Mouse (Mus musculus): ENCODE measurements at regions not wholly inside any gene's neighbourhood (a gene's known extent, or its start where the extent isn't known, plus 50 kb on each side); places are given as distances from the start of the nearest gene placed in this dataset.

GRCm38 (mm10) chr19:44626261-44626660, 63.6 kb downstream of the Hif1an start:
- DNase-seq (ENCODE audit: low spot score): no peak

GRCm38 (mm10) chr19:44629705-44630104, 67.1 kb downstream of the Hif1an start:
- DNase-seq (ENCODE audit: low spot score): no peak

- no peak for DNase-seq (ENCODE audit: low spot score)
Observed at GRCm38 (mm10) chr19:44631356-44632007, 68.8 kb downstream of the Hif1an start.

GRCm38 (mm10) chr19:44637145-44637719, 74.6 kb downstream of the Hif1an start:
- DNase-seq (ENCODE audit: low spot score): no peak

- DNase-seq (ENCODE audit: low spot score): no peak
Observed at GRCm38 (mm10) chr19:44640021-44640420, 77.4 kb downstream of the Hif1an start.

GRCm38 (mm10) chr19:44640551-44640950, 77.9 kb downstream of the Hif1an start:
- no peak for DNase-seq (ENCODE audit: low spot score)

- no peak for DNase-seq (ENCODE audit: low spot score)
Observed at GRCm38 (mm10) chr19:44642294-44642693, 79.6 kb downstream of the Hif1an start.

- no peak for DNase-seq (ENCODE audit: low spot score)
Observed at GRCm38 (mm10) chr19:44644376-44644775, 81.7 kb downstream of the Hif1an start.

GRCm38 (mm10) chr19:44644929-44645328, 82.3 kb downstream of the Hif1an start:
- no peak for DNase-seq (ENCODE audit: low spot score)

- no peak for DNase-seq (ENCODE audit: low spot score)
Observed at GRCm38 (mm10) chr19:44646548-44646947, 83.9 kb downstream of the Hif1an start.

GRCm38 (mm10) chr19:44649206-44649605, 86.6 kb downstream of the Hif1an start:
- DNase-seq (ENCODE audit: low spot score): no peak

GRCm38 (mm10) chr19:44650841-44651240, 88.2 kb downstream of the Hif1an start:
- no peak for DNase-seq (ENCODE audit: low spot score)

- DNase-seq (ENCODE audit: low spot score): no peak
Observed at GRCm38 (mm10) chr19:44651605-44652004, 89.0 kb downstream of the Hif1an start.

GRCm38 (mm10) chr19:44655719-44656118, 93.1 kb downstream of the Hif1an start:
- peak; percentile 58 for DNase-seq (ENCODE audit: low spot score)

GRCm38 (mm10) chr19:44659316-44659715, 96.5 kb upstream of the Pax2 start:
- no peak for DNase-seq (ENCODE audit: low spot score)

GRCm38 (mm10) chr19:44669535-44669958, 86.3 kb upstream of the Pax2 start:
- DNase-seq (ENCODE audit: low spot score): no peak

- no peak for DNase-seq (ENCODE audit: low spot score)
Observed at GRCm38 (mm10) chr19:44674621-44675245, 81.1 kb upstream of the Pax2 start.

GRCm38 (mm10) chr19:44676555-44677120, 79.2 kb upstream of the Pax2 start:
- no peak for DNase-seq (ENCODE audit: low spot score)

- no peak for DNase-seq (ENCODE audit: low spot score)
Observed at GRCm38 (mm10) chr19:44677295-44677694, 78.5 kb upstream of the Pax2 start.

- DNase-seq (ENCODE audit: low spot score): no peak
Observed at GRCm38 (mm10) chr19:44678686-44679085, 77.2 kb upstream of the Pax2 start.

GRCm38 (mm10) chr19:44681675-44682074, 74.2 kb upstream of the Pax2 start:
- DNase-seq (ENCODE audit: low spot score): no peak

- no peak for DNase-seq (ENCODE audit: low spot score)
Observed at GRCm38 (mm10) chr19:44683191-44683590, 72.7 kb upstream of the Pax2 start.

- no peak for DNase-seq (ENCODE audit: low spot score)
Observed at GRCm38 (mm10) chr19:44684061-44684514, 71.8 kb upstream of the Pax2 start.
